Mouse (Mus musculus): Measurements from ENCODE around the gene Cflar. TPM values are rescaled to one million over a fixed set of nuclear protein-coding genes. Genes with fewer than 3 reads are reported as not detected.
"Not testable (repeated sequence)": the region's sequence is repeated elsewhere in the genome, so short reads cannot be mapped to it uniquely, and the experiment has no call there.

Gene Cflar
- 10 to 100 TPM; 24.8 to 28.1 TPM for total RNA-seq (2021)

DNA sequence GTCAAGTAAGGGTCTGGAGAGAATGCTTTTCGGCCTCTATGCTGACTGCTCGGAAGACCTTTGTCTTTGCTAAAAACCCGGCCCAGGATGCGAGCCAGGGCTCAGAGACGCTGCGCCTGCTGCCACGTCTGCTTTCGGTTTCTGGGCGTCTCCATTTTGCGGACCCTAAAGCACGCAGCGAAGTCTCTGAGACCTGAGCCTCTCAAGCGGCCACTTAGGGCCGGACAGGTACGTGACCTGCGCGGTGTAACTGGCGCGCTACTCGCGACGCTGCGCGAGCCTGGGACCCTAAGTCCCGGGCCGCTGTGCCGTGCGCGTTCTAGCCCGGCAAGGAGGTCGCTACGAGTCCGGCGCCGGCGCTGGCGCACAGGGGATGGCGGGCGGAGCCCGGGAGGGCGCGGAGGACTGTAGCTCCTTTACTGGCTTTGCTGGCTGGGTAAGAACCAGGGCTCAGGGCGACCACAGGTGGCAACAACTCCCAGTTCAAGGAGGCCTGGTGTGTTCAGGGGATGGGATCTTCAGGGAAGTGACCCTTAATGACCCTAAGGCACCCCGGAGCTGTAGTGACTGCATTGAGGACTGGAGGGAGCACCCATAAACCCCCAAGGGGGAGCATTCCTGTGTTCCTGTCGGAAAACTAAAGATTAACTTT lies at the start of gene Cflar:
Gene Cflar, plus strand, starts transcription at position 144 of the 652 bp plus-strand sequence.
- DNase-seq (ENCODE audit: extremely low spot score in 1 of 2, low spot score in 2 of 2), result peak; percentile 41 to 79
- intact Hi-C loops (cut with DNase I), result no loop called here

DNA sequence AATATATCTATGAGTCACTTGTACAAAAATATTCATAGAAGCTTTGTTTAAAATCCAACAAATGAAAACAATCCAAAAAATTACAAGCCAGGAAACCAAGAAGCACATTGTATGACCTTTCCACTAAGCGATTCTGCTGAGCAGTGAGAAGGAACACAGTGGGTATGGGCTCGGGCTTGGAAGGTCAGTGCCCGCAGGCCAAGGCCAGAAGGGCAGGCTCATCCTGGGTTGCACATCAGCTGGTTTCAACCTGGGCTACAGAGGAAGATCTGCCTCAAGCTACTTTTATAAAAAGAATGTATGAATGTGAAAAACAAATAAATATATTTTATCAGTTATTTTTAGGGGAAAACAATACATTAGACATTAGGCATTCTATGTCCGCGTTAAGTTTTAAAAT lies 48.6 kb upstream of the Cflar start:
- DNase-seq (ENCODE audit: extremely low spot score in 1 of 2, low spot score in 2 of 2); intact Hi-C loops (cut with DNase I): not testable (repeated sequence)

DNA sequence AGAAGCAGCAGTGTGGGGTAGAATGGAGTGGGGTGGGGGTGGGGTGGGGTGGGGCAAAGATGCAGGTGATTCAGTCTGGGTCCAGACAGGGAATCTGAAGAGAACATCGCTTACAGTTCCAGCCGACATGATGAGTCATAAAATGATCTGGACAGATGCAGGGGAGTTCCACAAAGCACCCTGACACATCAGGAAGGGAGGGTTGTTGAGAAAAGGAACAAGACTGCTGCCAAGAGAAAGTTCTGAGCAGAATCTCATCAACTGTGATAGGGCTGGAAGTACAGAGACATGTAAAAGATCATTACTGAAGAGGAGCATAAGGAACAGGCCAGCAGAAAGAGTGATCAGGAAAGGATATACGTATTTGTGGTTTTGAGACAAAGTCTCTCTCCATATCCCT lies 47.9 kb upstream of the Cflar start:
- DNase-seq (ENCODE audit: extremely low spot score in 1 of 2, low spot score in 2 of 2); intact Hi-C loops (cut with DNase I): not testable (repeated sequence)

DNA sequence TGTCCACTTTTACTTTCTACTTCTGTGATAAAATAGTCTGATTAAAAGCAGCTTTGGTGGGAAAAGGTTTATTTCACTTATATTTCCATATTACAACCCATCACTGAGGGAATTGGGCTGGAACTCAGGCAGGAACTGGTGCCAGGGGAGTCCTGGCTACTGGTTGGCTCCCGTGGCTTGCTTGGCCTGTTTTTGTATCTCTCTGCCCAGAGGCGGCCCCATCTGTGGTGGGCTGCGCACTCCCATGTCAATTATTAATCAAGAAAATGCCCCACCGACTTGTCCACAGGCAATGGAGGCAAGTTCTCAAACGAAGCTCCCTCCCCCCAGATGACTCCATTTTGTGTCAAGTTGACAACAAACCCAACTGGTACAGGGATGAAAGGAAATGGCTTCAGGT lies 43.1 kb upstream of the Cflar start:
- DNase-seq (ENCODE audit: extremely low spot score in 1 of 2, low spot score in 2 of 2), result no peak
- intact Hi-C loops (cut with DNase I), result no loop called here

DNA sequence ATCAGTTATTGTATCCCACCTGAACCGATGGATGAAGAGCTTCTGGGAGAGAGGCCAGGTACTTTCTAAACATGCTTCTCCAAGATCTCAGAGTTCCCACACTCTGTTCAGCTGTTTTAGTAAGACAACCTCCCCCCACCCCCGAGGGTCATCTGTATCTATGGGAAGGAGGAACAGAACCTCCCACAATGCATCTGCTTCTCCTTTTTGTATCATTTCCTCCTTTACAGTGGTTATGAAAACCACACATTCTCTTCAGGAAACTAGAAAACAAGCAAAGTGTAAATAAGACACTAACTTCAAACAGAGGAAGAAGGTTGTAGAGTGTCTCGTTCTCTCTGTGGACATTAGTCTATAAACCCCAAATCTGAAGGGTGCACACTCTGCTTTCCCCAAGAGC lies 41.7 kb upstream of the Cflar start:
- DNase-seq (ENCODE audit: extremely low spot score in 1 of 2, low spot score in 2 of 2); intact Hi-C loops (cut with DNase I): not testable (repeated sequence)

DNA sequence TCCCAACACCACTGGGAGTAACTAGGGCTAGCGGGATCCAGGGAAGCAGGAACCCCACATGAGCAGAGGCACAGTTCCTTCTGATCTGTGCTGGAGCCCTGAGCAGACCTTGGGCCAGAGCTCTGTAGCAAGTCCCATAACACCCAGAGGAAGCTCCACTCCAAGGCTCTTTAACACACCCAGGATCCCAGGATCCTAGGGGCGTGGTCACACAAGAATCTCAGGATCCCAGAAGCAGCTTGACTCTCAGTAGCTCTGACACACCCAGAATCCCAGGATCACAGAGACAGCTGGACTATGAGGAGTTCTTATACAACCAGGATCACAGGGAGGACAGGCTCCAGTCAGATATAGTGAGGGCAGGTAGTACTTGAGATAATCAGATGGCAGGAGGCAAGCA lies 39.2 kb upstream of the Cflar start:
- no peak for DNase-seq (ENCODE audit: extremely low spot score in 1 of 2, low spot score in 2 of 2)
- intact Hi-C loops (cut with DNase I), result no loop called here

DNA sequence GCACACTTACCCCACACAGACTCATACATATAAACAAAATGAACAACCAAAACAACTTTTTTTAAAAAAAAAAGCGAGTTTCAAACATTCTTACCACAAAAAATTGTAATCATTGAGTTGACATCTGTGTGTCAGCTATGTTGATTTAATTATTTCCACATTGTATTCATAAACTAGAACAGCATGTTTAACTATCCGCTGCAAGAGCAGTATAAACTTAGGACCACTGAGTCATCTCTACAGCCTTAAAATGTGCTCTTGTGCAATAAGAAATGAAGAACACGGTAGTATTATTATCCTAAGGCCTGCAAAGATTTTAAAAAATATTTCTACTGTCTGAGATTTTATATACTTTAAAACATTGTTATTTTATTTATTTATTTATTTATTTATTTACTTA lies 36.3 kb upstream of the Cflar start:
- no peak for DNase-seq (ENCODE audit: extremely low spot score in 1 of 2, low spot score in 2 of 2)
- intact Hi-C loops (cut with DNase I), result no loop called here

DNA sequence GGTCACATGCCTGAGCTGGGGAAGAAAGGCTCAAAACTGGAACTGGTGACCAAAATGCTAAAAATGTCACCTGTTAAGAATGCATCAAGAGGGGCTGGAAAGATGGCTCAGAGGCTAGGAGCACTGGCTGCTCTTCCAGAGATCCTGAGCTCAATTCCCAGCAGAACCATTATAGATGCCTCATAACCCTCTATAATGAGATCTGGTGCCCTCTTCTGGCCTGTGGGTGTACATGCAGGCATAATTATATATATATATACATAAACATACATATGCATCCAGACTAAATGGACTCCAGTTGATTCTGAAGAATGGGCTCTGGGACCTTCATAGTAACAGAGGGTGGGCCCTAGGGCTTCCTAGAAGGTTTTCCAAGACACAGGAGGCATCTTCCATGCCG lies 33.7 kb upstream of the Cflar start:
- intact Hi-C loops (cut with DNase I), result no loop called here

DNA sequence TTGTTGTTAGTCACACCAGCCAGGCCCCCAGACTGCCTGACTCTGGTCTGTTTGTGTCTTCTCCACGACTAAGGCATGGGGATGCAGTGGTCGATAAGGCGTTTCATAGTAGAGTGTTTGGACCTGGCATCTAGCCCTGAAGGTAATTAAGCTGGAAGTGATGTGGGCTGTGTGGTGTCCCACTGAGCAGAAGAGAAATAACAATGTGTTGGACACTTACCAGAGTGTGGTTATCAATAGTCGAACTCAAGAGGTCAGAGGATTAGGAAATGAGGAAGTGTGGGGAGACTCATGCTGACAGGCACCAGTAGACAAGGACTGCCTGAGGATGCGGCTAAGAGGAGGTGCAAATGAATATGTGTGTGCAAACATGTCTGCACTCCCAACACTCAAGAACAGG lies 32.9 kb upstream of the Cflar start:
- intact Hi-C loops (cut with DNase I); DNase-seq (ENCODE audit: extremely low spot score in 1 of 2, low spot score in 2 of 2): not testable (repeated sequence)

More for the DNA sequence above, 33.7 kb upstream of the Cflar start:
- DNase-seq (ENCODE audit: extremely low spot score in 1 of 2, low spot score in 2 of 2), result no peak

DNA sequence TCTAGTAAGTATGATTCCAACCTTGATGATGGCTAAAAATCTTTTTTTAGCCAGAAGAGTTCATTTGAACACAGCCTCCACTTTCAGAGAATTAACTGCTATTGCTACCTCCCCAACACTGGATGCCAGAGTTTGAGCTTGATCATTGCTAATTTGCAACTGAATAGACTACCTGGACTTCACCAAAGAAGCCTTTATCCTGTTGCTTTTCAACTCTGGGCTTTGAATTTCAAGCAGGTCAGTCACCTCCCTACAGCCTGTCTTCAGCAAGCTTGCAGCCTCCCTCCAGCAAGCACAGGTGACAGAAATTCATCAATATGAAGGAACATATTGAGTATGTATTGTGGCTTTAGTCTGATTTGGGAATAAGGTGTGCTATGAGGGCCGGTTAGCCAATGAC lies 21.9 kb upstream of the Cflar start:
- no peak for DNase-seq (ENCODE audit: extremely low spot score in 1 of 2, low spot score in 2 of 2)
- intact Hi-C loops (cut with DNase I), result no loop called here

DNA sequence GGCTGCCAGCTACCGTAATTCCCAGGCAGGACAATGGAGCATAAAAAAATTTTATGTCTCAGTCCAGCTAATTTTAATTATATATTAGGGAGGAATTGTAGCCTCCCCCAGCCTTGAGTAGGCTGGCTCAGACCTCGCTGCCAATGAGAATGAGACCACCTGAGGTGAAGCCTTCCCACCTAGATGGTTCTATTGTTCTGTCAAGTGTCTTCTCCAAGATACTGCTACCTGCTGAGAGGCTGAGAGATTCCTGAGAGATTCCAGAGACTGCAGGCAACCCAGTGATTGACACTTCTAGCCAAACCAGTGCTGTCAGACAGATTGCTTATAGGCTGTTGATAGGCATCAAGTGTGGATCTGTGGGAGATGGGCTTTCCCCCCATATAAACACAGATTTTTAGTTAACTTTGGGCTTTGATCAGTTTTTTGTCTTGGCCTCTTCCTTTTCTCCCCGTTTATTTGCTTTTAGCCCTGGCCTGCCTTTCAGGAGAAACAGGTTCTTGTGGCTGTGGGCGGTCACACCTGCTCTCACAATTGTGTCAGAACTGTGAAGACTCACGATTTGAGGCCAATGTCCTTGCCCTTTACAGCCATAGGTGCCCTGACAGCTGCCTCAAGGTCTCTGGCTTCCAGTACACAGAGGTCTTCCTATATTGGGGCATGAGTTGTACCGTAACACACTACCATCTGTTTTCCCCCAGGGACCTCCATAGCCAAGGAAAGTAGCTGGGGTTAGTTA lies 21.1 kb upstream of the Cflar start:
- intact Hi-C loops (cut with DNase I), result loop anchor here (10.0 kb wide), 1 partner anchor 135 kb away; no protein-coding TSS in a partner anchor
- no peak for DNase-seq (ENCODE audit: extremely low spot score in 1 of 2, low spot score in 2 of 2)

DNA sequence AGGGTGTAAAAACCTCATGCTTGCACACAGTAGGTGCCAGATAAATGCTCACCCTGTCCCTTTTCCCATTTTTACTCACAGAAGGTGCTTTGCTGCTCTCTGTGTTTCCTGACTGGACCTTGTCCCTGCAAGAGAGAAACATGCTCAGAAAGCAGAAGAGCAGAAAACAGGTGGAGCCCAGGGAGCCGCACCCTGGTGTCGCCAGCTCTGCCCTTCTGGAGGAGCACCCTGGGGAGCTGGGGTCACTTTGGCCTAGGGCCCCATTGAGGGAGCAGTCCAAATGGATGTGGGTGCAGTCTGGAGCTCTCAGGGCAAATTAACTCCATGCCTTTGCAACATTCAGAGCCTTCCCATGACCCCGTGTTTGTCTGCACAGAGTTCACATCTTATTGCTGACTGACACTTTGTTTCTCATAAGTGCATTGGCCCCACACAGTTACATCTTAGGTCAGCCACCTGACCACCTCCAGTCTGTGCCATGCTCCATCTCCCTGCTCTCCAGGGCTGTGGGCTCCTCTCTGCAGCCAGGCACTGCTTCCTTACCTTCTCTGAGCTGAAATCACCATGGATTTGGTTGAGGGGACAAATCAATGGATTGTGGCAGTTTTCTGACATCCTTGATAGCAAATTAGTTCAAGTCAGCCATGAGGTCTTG lies 20.3 kb upstream of the Cflar start:
- intact Hi-C loops (cut with DNase I), result loop anchor here (10.0 kb wide), 1 partner anchor 136 kb away; no protein-coding TSS in a partner anchor
- DNase-seq (ENCODE audit: extremely low spot score in 1 of 2, low spot score in 2 of 2), result not testable (repeated sequence)

DNA sequence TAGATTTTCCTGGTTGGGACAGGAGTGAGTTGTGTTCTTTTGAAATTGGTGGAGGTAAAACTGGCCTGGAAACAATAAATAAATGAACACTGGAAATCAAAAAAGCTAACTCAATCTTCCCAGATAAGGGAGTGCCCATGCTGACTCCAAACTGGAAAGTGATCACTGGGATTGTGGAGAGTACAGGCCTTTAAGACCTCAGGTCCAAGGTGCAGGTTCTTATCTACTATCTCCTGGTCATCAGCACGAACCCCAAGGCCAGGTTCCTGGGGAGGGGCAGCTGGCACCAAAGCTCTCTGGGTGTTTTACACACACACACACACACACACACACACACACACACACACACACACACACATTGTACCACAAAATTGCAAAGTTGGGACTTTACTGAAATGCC lies 19.6 kb upstream of the Cflar start:
- intact Hi-C loops (cut with DNase I), result loop anchor here (10.0 kb wide), 1 partner anchor 137 kb away; no protein-coding TSS in a partner anchor
- DNase-seq (ENCODE audit: extremely low spot score in 1 of 2, low spot score in 2 of 2), result not testable (repeated sequence)

DNA sequence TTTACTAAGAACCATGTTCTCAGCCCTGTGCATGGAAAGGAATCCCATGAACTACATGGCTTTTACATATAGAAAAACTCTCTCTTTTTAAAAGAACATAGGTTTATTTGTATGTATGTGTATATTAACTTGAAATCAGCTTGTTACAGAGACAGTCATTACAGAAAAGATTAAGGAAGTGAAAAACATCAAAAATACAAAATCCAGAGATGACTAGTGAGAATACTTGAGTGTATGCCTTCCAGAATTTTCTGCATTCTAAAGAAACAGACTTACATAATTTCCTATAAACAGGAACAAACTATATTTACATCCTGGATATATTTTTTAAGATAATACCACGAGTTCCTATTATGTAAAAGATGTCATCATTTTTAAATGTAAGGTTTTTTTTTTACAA lies 17.6 kb upstream of the Cflar start:
- intact Hi-C loops (cut with DNase I), result loop anchor here (10.0 kb wide), 1 partner anchor 139 kb away; no protein-coding TSS in a partner anchor
- DNase-seq (ENCODE audit: extremely low spot score in 1 of 2, low spot score in 2 of 2), result no peak

DNA sequence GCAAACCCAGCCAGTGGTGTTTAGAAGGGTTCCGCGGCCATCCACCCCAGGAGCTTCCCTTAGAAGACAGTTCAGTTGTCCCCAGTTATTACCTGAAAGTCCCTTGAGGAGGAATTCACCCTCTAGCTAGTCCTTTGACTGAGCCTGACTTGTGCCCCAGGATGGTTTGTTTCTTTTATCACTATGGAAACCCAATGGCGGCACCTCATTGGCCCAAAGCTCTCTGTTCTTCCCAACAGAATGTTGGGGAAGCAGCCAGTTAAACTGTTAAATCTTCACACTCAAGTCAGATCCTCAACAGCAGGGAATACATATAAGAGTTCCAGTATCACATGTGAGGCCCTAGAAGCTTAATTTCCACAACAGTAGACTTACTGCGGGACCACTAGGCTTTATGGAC lies 15.5 kb upstream of the Cflar start, which contains the start of gene Als2cr12:
Gene Als2cr12, minus strand, starts transcription at position 180 of the 400 bp plus-strand sequence.
- intact Hi-C loops (cut with DNase I), result loop anchor here (2.0 to 10.0 kb wide), 2 partner anchors 141 to 201 kb away; no protein-coding TSS in a partner anchor
- DNase-seq (ENCODE audit: extremely low spot score in 1 of 2, low spot score in 2 of 2), result not testable (repeated sequence)

DNA sequence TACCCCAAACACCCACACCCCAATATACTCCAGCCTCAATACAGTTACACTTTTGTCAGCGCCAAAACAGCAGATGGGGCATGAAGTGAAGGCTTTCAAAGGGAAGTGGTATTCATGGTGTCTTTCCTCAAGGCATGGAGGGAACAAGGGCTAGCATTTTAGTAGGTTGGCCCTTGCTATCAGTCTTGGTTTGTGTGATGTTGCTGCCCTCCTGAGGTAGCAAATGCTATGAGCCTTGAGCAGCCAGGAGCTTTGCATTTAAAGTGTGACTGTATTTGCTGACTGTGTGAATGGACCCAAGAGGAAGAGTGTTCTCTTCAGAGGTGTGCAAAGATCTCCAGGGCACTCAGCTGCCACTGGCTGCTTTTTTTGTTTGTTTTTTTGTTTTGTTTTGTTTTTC lies 13.7 kb upstream of the Cflar start:
- peak in 1 of 2 experiments; percentile 52 for DNase-seq (ENCODE audit: extremely low spot score in 1 of 2, low spot score in 2 of 2)
- intact Hi-C loops (cut with DNase I), result loop anchor here (2.0 to 10.0 kb wide), 2 partner anchors 143 to 199 kb away; no protein-coding TSS in a partner anchor

DNA sequence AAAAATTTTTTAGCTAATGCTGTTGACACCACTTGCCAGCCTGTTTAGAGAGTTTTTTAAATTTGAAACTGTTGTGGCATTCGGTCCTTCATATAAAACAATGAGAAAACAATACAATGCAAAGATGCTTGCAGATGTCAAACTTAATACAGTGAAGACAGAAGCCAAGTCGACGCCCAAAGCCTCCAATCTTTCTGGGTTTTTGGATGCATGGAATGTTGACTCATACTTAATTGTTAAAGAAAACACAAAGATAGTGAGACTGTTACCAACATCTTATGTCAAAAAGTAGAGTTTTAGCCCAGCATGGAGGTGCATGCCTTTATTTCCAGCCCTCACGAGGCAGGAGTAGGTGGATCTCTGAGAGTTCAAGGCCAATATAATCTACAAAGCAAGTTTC lies 12.5 kb upstream of the Cflar start:
- intact Hi-C loops (cut with DNase I), result loop anchor here (10.0 kb wide), 1 partner anchor 144 kb away; no protein-coding TSS in a partner anchor
- DNase-seq (ENCODE audit: extremely low spot score in 1 of 2, low spot score in 2 of 2), result no peak

DNA sequence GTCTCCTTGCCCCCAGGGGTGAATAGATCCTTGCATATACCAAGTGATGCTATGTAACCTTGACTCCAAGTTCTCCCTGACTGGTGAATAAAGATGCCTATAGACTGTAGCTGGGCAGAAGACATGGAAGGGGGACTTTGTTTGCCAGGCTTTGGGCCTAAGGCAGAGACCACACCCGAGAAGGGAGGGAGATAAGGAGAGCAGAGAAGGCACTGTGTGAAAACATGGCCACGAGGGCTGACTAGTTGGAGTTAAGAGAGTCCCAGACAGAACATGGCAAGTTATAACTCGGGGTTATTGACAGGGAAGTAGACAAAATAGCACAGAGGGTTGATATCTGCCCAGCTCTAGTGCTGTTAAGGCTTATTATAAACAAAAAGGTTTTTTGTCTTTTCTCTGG lies 11.3 kb upstream of the Cflar start:
- intact Hi-C loops (cut with DNase I), result loop anchor here (10.0 kb wide), 1 partner anchor 145 kb away; no protein-coding TSS in a partner anchor
- no peak for DNase-seq (ENCODE audit: extremely low spot score in 1 of 2, low spot score in 2 of 2)

DNA sequence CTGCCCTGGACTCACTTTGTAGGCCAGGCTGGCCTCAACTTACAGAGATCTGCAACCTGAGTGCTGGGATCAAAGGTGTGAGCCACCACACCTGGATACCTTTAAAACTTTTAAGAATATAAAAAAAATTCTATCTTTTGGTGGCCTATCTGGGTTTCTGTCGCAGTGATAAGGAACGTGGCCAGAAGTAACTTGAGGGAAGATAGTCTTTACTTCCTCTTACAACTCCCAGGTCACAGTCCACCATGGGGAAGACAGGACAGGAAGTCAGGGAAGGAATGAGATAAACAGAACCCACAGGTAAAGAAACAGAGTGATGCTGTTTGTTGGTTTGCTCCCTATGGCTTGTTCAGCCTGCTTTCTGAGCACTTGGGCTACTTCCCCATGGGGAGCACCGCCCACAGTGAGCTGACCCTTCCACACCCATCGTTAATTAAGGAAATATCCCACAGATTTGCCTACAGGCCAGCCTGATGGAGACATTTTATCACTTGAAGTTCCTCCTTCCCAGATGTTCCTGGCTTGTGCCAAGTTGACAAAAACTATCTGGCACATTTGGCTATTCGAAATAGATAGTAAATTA lies 10.6 kb upstream of the Cflar start:
- DNase-seq (ENCODE audit: extremely low spot score in 1 of 2, low spot score in 2 of 2); intact Hi-C loops (cut with DNase I): not testable (repeated sequence)
